Mouse (Mus musculus) forebrain, embryonic 14.5 days (tissue): ENCODE results near the gene Sh3bp1. TPM values are rescaled to one million over a fixed set of nuclear protein-coding genes. Genes with fewer than 3 reads are reported as not detected.

Source experiments
- ATAC-seq: fragments of 200-750 bp; cut with Nextera tagmentation; 2 replicates; pipeline ENCODE4 v1.8.0; 2017; ENCODE audit warnings: mild to moderate bottlenecking, moderate library complexity
- DNase-seq: peaks from one replicate; pipeline ENCODE4 v3.0.0-alpha.2; 2015; ENCODE audit warnings: low spot score
- H3K27ac ChIP-seq: fragments of 300-500 bp; sonication (generic); 2 replicates; pipeline ENCODE4 v1.5.1; 2014; ENCODE audit warnings: low read depth, mild to moderate bottlenecking, control low read depth, low read length, moderate library complexity
- H3K27me3 ChIP-seq: fragments of 300-500 bp; sonication (generic); replicated peaks from 2 replicates; pipeline ENCODE4 v1.6.1; 2014; ENCODE audit warnings: low read length, control low read depth, mixed read lengths; ENCODE audit not compliant: control insufficient read depth, insufficient read depth
- H3K36me3 ChIP-seq: fragments of 300-500 bp; sonication (generic); 2 replicates; pipeline ENCODE4 v1.6.1; 2014; ENCODE audit warnings: low read length, control low read depth; ENCODE audit not compliant: control insufficient read depth, insufficient read depth
- H3K4me1 ChIP-seq: fragments of 300-500 bp; sonication (generic); 2 replicates; pipeline ENCODE4 v1.6.1; 2014; ENCODE audit warnings: antibody characterized with exemption, low read length, control low read depth; ENCODE audit not compliant: control insufficient read depth, insufficient read depth
- H3K4me2 ChIP-seq: fragments of 300-500 bp; sonication (generic); 2 replicates; pipeline ENCODE4 v1.6.1; 2014; ENCODE audit warnings: mild to moderate bottlenecking, control low read depth, low read length
- H3K4me3 ChIP-seq: fragments of 300-500 bp; sonication (generic); 2 replicates; pipeline ENCODE4 v1.5.1; 2014; ENCODE audit warnings: low read depth, low read length, control low read depth
- H3K9ac ChIP-seq: fragments of 300-500 bp; sonication (generic); 2 replicates; pipeline ENCODE4 v1.6.1; 2014; ENCODE audit warnings: mild to moderate bottlenecking, low read length, control low read depth, moderate library complexity
- H3K9me3 ChIP-seq: fragments of 300-500 bp; sonication (generic); replicated peaks from 2 replicates; pipeline ENCODE4 v1.6.1; 2016; ENCODE audit warnings: low read length, control low read depth, mixed read lengths; ENCODE audit not compliant: control insufficient read depth
- whole genome bisulfite sequencing: fragments of 180-500 bp; shearing (Covaris S2); extraction: QIAGEN DNeasy Blood & Tissue Kit; methylation state at CpG from one replicate; pipeline ENCODE4 v1.1.7; 2014; 5-methylcytosine and 5-hydroxymethylcytosine counted together
- polyA plus RNA-seq: library from polyadenylated mRNA; unstranded; fragments of >200 nt; fragmentation: Nextera tagmentation; extraction: Ambion mirVana; gene quantifications from 2 replicates; pipeline ENCODE4 v1.2.1, GENCODE M21; 2014

The Sh3bp1 gene
- polyA plus RNA-seq, 1 experiment from 2014 or later, result 4.2 TPM

DNA sequence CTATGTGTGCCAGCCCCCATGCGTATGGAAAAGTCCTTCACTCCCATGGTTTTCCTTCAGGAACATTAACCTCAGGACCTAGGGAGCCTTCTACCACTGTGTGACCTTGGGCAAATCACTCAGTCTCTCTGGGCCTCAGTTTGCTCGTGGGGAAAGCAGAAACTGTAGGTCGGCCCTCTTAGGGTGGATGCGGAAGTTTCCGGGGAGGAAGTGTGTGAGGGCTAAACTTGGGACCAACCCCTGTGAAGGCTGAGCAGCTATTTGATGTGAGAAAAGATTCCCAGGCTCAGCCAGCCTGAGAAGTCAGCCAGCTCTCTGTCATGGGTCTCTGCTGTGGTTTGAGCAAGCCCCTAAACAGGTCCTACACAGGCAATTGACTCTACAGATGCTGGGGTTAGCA is 37.3 kb upstream of the Sh3bp1 start:
- no peak overlapping the region for H3K27ac ChIP-seq
- ATAC-seq (no peak), DNase-seq (no peak)
- H3K27me3 ChIP-seq, result no peaks in the 10 kb centered on the region
- no peaks in the 10 kb centered on the region for H3K4me1 ChIP-seq
- H3K4me3 ChIP-seq, result no peak overlapping the region
- 91% methylated on average over 5 of the region's 5 CpGs for whole genome bisulfite sequencing
- no peaks in the 10 kb centered on the region for H3K36me3 ChIP-seq
- no peak overlapping the region for H3K9ac ChIP-seq
- H3K4me2 ChIP-seq, result no peak overlapping the region
- no peaks in the 10 kb centered on the region for H3K9me3 ChIP-seq

DNA sequence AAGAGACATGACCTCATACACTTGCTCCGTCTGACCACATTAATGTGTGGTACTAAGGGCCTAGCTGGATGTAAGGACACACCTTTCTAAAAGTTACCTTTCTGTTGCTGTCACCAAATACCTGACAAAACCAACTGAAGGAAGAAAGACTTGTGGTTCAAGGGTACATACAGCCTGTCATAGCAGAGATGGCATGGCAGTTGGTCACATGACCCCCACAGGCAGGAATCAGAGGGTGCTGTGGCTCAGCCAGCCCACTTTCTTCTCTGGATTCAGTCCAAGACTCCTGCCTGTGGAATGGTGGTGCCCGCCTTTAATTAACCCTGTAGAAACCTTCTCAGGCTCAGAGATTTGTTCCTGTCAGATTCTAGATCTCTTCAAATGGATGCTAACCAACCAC is 36.4 kb upstream of the Sh3bp1 start:
- 49% methylated on average over 2 of the region's 2 CpGs for WGBS
- H3K9ac ChIP-seq, result no peak overlapping the region

GRCm38 (mm10) chr15:78863852-78864253 is 35.7 kb upstream of the Sh3bp1 start:
- ATAC-seq (no peak), DNase-seq (no peak)
- 48% methylated on average over 13 of the region's 13 CpGs for WGBS
- Histone ChIP-seq H3K27me3 (no peaks in the 10 kb centered on the region), H3K9me3 (no peaks in the 10 kb centered on the region), H3K4me2 (no peak overlapping the region), H3K4me3 (no peak overlapping the region), H3K36me3 (no peaks in the 10 kb centered on the region), H3K27ac (no peak overlapping the region), H3K9ac (no peak overlapping the region), H3K4me1 (peaks cover 7% of the 10 kb centered on the region; the same call in 1 of the 2 replicates)

More for the DNA sequence above, 36.4 kb upstream of the Sh3bp1 start:
- no peak for ATAC-seq
- no peak overlapping the region for H3K27ac ChIP-seq
- no peak overlapping the region for H3K4me2 ChIP-seq
- no peak for DNase-seq
- no peaks in the 10 kb centered on the region for H3K9me3 ChIP-seq
- no peak overlapping the region for H3K4me3 ChIP-seq
- H3K4me1 ChIP-seq, result peaks cover 3% of the 10 kb centered on the region; the same call in 1 of the 2 replicates
- no peaks in the 10 kb centered on the region for H3K27me3 ChIP-seq
- H3K36me3 ChIP-seq, result no peaks in the 10 kb centered on the region

GRCm38 (mm10) chr15:78868398-78868797 is 31.2 kb upstream of the Sh3bp1 start:
- Histone ChIP-seq H3K9ac (no peak overlapping the region), H3K27ac (peak overlapping the region; percentile 72), H3K27me3 (no peaks in the 10 kb centered on the region), H3K9me3 (no peaks in the 10 kb centered on the region), H3K4me1 (peaks cover 9% of the 10 kb centered on the region; the same call in 1 of the 2 replicates), H3K4me2 (no peak overlapping the region), H3K4me3 (no peak overlapping the region), H3K36me3 (no peaks in the 10 kb centered on the region)
- WGBS, result 11% methylated on average over 9 of the region's 9 CpGs
- ATAC-seq (peak; percentile 89), DNase-seq (peak; percentile 84)

GRCm38 (mm10) chr15:78868826-78869233 is 30.7 kb upstream of the Sh3bp1 start:
- DNase-seq, result no peak
- no peaks in the 10 kb centered on the region for H3K36me3 ChIP-seq
- peak overlapping the region; percentile 72 for H3K27ac ChIP-seq
- WGBS, result 34% methylated on average over 7 of the region's 7 CpGs
- no peak overlapping the region for H3K4me3 ChIP-seq
- no peak overlapping the region for H3K4me2 ChIP-seq
- H3K9ac ChIP-seq, result no peak overlapping the region
- H3K9me3 ChIP-seq, result no peaks in the 10 kb centered on the region
- peaks cover 9% of the 10 kb centered on the region; the same call in 1 of the 2 replicates for H3K4me1 ChIP-seq
- ATAC-seq, result peak; percentile 78
- no peaks in the 10 kb centered on the region for H3K27me3 ChIP-seq

DNA sequence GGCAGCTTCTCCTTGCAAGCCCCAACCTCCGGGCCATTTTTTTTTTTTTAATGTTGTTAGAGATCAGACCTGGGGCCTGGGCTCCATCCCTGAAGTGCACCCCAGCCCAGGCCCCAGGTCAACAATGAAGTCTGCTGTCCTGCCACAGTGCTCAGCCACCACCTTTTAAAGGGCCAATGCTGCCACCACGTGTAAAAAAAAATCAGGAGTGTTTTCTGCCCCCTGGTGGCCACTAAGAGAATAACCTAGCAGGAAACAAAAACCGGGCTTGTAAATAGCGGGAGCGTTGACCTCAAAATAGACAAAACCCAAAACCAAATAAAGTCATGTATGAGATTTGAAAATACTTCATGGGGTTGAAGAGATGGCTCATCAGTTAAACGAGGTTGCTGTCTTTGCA is 29.8 kb upstream of the Sh3bp1 start:
- Histone ChIP-seq H3K9me3 (no peaks in the 10 kb centered on the region), H3K36me3 (no peaks in the 10 kb centered on the region), H3K27me3 (no peaks in the 10 kb centered on the region), H3K4me2 (no peak overlapping the region), H3K9ac (no peak overlapping the region), H3K4me3 (no peak overlapping the region), H3K4me1 (peaks cover 12% of the 10 kb centered on the region), H3K27ac (no peak overlapping the region)
- ATAC-seq (no peak), DNase-seq (peak; percentile 60)
- WGBS, result 26% methylated on average over 6 of the region's 6 CpGs

DNA sequence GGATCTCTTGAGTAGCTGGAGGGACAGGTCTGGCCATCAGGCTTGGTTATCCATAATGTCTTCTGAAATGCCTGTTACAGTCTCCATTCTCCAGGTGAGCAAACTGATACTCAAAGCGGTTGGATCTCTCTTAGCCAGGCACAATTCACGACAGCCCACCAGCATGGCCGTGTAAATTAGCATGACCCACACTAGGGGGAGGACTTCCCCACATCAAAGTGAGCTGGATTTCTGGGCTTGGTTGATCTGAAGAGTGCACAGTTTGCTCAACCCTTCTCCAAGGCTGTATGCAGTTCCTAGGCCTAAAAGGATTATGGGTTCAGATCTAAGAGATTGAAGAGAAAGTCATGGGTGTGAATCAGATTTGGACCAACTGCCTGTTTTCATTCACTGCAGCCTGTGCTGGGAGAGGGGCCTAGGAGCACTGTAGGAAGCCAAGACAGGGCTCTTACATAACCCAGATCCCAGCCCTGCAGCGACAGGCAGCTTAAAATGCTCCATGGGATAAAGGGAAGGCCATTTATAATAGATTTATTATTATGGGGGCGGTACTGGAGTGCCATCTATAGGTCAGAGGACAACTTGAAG is 27.5 kb upstream of the Sh3bp1 start:
- no peak overlapping the region for H3K27ac ChIP-seq
- H3K4me1 ChIP-seq, result peaks cover 18% of the 10 kb centered on the region
- no peak for DNase-seq
- H3K4me3 ChIP-seq, result no peak overlapping the region
- no peak overlapping the region for H3K4me2 ChIP-seq
- H3K27me3 ChIP-seq, result no peaks in the 10 kb centered on the region
- 60% methylated on average over 5 of the region's 5 CpGs for WGBS
- no peaks in the 10 kb centered on the region for H3K9me3 ChIP-seq
- H3K36me3 ChIP-seq, result no peaks in the 10 kb centered on the region
- ATAC-seq, result no peak
- H3K9ac ChIP-seq, result no peak overlapping the region

DNA sequence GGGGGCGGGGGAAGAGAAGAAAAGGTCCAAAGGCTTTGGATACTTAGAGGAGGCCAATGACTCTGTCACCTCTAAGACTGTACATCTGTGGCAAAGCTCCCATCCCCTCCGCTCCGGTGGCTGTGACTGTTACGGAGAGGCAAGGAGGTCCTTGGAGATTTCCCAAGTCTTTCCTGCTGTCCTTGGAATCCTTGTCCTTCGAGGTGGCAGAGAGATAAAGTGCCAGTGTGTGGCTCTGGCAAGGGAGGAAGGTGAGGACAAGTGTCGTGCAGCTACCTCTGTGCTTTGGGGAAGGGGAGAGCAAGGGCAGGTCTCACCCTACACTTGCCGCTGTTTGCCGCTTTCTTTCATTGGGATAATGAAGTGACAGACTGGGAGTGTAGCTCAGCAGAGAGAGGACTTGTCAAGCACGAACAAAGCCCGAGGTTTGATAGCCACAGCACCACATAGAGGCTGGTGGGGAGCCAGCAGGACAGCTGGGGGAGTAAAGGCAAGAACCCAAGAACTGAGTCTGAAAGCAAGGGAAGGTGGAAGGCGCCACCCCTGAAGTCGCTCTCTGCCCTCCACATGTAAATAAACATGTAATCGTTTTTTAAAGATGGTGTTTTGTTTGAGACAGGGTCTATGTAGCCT is 25.6 kb upstream of the Sh3bp1 start:
- ATAC-seq, result no peak
- Histone ChIP-seq H3K9ac (peak overlapping the region; percentile 53), H3K27me3 (no peaks in the 10 kb centered on the region), H3K4me3 (no peak overlapping the region), H3K4me2 (0 out of 2 replicates have a peak overlapping the region, but pooled peaks have one; percentile 5), H3K9me3 (no peaks in the 10 kb centered on the region), H3K36me3 (no peaks in the 10 kb centered on the region), H3K27ac (peak overlapping the region; percentile 75), H3K4me1 (peaks cover 15% of the 10 kb centered on the region)
- WGBS, result 49% methylated on average over 13 of the region's 13 CpGs
- peak; percentile 74 for DNase-seq

DNA sequence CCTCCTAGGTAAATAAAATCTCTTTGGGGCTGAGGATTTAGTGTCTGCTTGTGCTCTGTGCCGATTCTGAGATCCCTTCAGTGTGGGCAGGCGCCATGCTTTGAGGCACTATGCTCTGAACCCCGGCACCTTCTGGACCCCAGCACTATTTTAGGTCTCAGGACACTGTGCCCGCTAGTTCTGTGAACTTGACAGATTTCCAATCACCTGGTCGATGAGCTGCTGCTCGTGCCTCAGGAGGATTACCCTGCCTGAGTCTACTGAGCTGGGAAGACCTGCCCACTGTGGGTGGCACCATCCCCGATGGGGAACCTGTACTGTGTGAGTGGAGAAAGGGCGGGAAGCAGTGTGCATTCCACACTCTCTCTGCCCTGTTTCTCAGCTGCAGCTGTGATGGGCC is 24.6 kb upstream of the Sh3bp1 start:
- Histone ChIP-seq H3K9me3 (no peaks in the 10 kb centered on the region), H3K27ac (no peak overlapping the region), H3K36me3 (peaks cover 4% of the 10 kb centered on the region; the same call in 1 of the 2 replicates), H3K9ac (no peak overlapping the region), H3K4me3 (no peak overlapping the region), H3K4me2 (no peak overlapping the region), H3K27me3 (no peaks in the 10 kb centered on the region), H3K4me1 (peaks cover 14% of the 10 kb centered on the region)
- no peak for DNase-seq
- 70% methylated on average over 8 of the region's 8 CpGs for WGBS
- no peak for ATAC-seq
